Mouse (Mus musculus) kidney, postnatal 0 days (tissue): ENCODE measurements around the gene 4933428G20Rik. TPM values are rescaled to one million over a fixed set of nuclear protein-coding genes. Genes with fewer than 3 reads are reported as not detected.
A peak's percentile ranks its signal among the peaks of the same experiment; 100 is the strongest.

Experiments
- ATAC-seq: fragments of 200-750 bp; cut with Nextera tagmentation; replicated peaks from 2 replicates; pipeline ENCODE4 v1.8.0; 2017; ENCODE audit warnings: low read depth, moderate number of reproducible peaks, moderate TSS enrichment, moderate library complexity; ENCODE audit not compliant: low FRiP score
- DNase-seq: peaks from one replicate; pipeline ENCODE4 v3.0.0-alpha.2; 2016; ENCODE audit warnings: low spot score
- H3K27ac ChIP-seq: fragments of 300-500 bp; sonication (generic); 2 replicates; pipeline ENCODE4 v1.5.1; 2014; ENCODE audit warnings: mild to moderate bottlenecking
- H3K27me3 ChIP-seq: fragments of 300-500 bp; sonication (generic); 2 replicates; pipeline ENCODE4 v1.6.1; 2014; ENCODE audit warnings: low read length, mixed read lengths; ENCODE audit not compliant: insufficient read depth
- H3K36me3 ChIP-seq: fragments of 300-500 bp; sonication (generic); 2 replicates; pipeline ENCODE4 v1.6.1; 2014; ENCODE audit warnings: low read length, mixed read lengths; ENCODE audit not compliant: insufficient read depth
- H3K4me1 ChIP-seq: fragments of 300-500 bp; sonication (generic); replicated peaks from 2 replicates; pipeline ENCODE4 v1.6.1; 2014; ENCODE audit warnings: antibody characterized with exemption, low read length, mixed read lengths; ENCODE audit not compliant: insufficient read depth
- H3K4me2 ChIP-seq: fragments of 300-500 bp; sonication (generic); 2 replicates; pipeline ENCODE4 v1.6.1; 2014; ENCODE audit warnings: mild to moderate bottlenecking, low read length, moderate library complexity, mixed read lengths
- H3K4me3 ChIP-seq: fragments of 300-500 bp; sonication (generic); replicated peaks from 2 replicates; pipeline ENCODE4 v1.5.1; 2014; ENCODE audit warnings: low read depth, low read length
- H3K9ac ChIP-seq: fragments of 300-500 bp; sonication (generic); 2 replicates; pipeline ENCODE4 v1.6.1; 2014; ENCODE audit warnings: low read depth, low read length
- H3K9me3 ChIP-seq: fragments of 300-500 bp; sonication (generic); replicated peaks from 2 replicates; pipeline ENCODE4 v1.6.1; 2016; ENCODE audit warnings: low read length, inconsistent platforms, mixed read lengths
- CTCF ChIP-seq: IDR thresholded peaks from 2 replicates; pipeline ENCODE4 v1.5.1; 2016; ENCODE audit warnings: antibody characterized with exemption, low read depth, mild to moderate bottlenecking, moderate library complexity
- WGBS: fragments of 180-500 bp; shearing (Covaris S2); extraction: QIAGEN DNeasy Blood & Tissue Kit; methylation state at CpG from one replicate; pipeline ENCODE4 v1.1.7; 2014; 5-methylcytosine and 5-hydroxymethylcytosine counted together
- polyA plus RNA-seq: library from polyadenylated mRNA; unstranded; fragments of >200 nt; fragmentation: Nextera tagmentation; extraction: Ambion mirVana; gene quantifications from 2 replicates; pipeline ENCODE4 v1.2.1, GENCODE M21; 2015

The 4933428G20Rik gene
- 0.08 and 0.28 TPM in 2 replicates for polyA plus RNA-seq

DNA sequence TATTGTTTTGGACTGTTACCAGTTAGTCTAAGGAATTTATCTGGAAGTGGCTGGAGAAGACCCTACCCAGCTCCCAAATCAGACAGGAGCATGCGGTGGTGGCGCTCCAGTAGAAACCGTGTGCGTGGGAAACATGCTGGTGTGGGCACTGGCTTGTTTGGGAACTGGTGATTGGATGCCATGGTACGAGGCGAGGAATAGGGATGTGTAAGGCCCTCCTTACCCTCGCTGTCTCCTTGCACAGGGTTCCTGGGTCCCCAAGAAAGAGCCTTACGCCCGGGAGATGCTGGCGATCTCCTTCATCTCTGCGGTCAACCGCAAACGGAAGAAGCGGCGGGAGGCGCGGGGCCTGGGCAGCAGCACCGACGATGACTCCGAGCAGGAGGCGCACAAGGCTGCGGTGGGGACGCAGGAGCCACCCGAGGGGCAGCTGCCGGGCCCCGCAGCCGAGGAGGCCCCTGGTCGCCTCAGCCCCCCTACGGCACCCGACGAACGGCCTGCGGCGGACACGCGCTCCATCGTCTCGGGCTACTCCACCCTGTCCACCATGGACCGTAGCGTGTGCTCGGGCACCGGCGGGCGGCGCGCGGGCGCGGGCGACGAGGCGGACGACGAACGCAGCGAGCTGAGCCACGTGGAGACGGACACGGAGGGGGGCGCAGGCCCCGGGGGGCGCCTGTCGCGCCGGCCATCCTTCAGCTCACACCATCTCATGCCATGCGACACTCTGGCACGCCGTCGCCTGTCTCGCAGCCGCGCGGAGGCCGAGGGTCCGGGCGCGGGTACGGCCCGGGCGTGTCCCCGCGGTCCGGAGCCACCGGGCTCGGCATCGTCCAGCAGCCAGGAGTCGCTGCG, at the start of gene 4933428G20Rik:
Gene 4933428G20Rik (minus strand): TSS at position 476 of the 855 bp plus-strand sequence.
- Histone ChIP-seq H3K9ac (no peak within 1 kb of the TSS), H3K36me3 (peaks cover 14% of the 10 kb centered on the region), H3K4me1 (0 out of 2 replicates have a peak, but pooled peaks cover 11% of the 10 kb centered on the region), H3K9me3 (no peaks in the 10 kb centered on the region), H3K27me3 (0 out of 2 replicates have a peak, but pooled peaks cover 4% of the 10 kb centered on the region), H3K27ac (no peak within 1 kb of the TSS), H3K4me3 (peak within 1 kb of the TSS; percentile 27), H3K4me2 (peak within 1 kb of the TSS; percentile 50)
- 27% methylated on average over 78 of the region's 88 CpGs for WGBS
- DNase-seq (no peak), ATAC-seq (no peak)
- TF ChIP-seq CTCF: no peak

DNA sequence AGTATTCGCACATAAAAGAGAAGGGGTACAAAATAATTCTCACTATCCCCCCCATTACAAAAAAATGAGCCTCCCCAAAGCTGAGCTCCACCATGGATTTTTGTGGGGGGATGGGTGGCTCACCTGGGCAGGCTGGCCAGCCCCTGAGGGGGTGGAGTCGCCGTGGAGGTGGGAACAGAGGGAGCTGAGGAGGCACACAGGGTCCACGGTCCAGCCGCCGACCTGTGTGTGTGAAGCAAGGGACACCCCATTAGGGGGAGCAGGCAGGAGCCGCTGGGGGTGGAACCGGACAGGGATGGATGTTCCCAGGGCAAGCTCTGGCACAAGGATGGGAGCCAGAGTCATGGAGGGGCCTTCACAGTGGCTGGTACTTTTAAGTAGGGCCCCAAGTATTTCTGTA, 48.6 kb upstream of the 4933428G20Rik start:
- H3K4me3 ChIP-seq: no peak overlapping the region
- DNase-seq (no peak), ATAC-seq (no peak)
- no peaks in the 10 kb centered on the region for H3K36me3 ChIP-seq
- peaks cover 31% of the 10 kb centered on the region for H3K27me3 ChIP-seq
- no peak overlapping the region for H3K4me2 ChIP-seq
- TF ChIP-seq CTCF: no peak
- WGBS: 59% methylated on average over 8 of the region's 8 CpGs
- H3K9ac ChIP-seq: no peak overlapping the region
- H3K4me1 ChIP-seq: peaks cover 16% of the 10 kb centered on the region; the same call in 1 of the 2 replicates
- H3K27ac ChIP-seq: no peak overlapping the region
- no peaks in the 10 kb centered on the region for H3K9me3 ChIP-seq

DNA sequence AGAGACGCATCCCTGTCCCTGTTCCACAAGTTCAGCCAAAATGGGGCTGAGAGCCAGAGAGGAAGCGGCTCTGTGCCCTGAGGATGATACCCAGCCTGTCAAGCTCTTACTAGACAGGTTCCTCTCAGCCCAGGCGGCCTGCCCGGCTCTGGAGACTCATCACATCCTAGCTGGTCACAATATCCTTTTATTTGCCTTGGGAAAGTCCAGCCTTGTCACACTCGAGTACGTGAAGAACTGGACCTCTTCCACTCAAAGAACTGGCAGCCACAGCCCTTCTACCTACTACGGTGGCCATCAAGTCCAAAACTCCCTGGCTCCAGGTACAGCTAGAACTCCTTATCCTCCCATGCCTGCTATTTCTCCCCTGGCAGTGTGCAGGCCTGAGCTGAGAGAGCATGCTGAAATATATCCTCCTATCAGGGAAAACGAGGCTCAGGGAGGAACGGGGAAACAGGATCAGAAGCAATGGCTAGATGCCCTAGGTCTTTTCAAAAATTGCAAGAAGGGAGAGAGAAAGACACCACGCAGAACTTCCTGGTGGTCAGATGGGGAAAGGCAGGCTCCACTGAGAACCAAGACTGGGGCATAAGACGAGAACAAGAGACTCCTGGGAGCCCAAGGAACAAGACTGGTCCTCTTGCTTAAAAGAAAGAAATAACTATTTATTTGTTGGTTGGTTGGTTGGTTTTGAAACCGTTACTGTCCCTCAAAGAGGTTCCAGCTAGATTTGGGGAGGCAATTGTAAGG, 48.0 kb upstream of the 4933428G20Rik start:
- Histone ChIP-seq H3K36me3 (no peaks in the 10 kb centered on the region), H3K4me2 (no peak overlapping the region), H3K4me3 (no peak overlapping the region), H3K9ac (no peak overlapping the region), H3K4me1 (peaks cover 16% of the 10 kb centered on the region; the same call in 1 of the 2 replicates), H3K27me3 (peaks cover 31% of the 10 kb centered on the region), H3K27ac (no peak overlapping the region), H3K9me3 (no peaks in the 10 kb centered on the region)
- no peak for ATAC-seq
- WGBS: 67% methylated on average over 12 of the region's 12 CpGs
- DNase-seq: no peak
- no peak for TF ChIP-seq CTCF

DNA sequence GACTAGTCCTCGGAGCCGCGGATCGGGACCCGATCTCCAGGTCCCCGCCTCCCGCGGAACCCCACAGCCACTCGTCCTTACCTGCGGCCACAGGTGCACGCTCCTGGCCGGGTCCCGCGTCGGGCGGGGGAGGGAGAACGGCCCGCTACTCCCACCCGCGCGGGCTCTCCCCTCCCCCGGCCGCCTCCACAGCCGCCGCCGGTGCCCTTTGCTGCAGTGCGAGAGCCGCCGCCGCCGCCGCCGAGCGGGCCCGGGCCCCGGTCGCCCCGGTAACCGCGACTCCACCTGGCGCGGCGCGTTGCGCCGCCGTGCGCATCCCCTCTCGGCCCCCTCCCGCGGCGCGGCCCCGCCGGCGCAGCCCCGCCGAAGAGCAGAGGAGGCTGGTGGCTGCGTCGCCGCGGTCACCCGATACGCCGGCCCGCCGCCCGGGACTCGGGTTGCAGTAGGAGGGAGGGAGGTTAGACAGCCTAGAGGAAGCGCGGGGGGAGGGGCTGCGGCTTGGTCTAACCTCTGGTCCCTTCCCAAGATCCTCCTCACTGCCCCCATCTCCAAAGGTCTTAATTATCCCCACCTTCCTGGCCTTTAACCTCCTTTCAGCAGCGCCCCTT, 46.8 kb upstream of the 4933428G20Rik start:
- Histone ChIP-seq H3K9me3 (no peaks in the 10 kb centered on the region), H3K27ac (no peak overlapping the region), H3K4me3 (peak overlapping the region; percentile 60), H3K36me3 (no peaks in the 10 kb centered on the region), H3K4me2 (peak overlapping the region; percentile 95), H3K4me1 (peaks cover 15% of the 10 kb centered on the region; the same call in 1 of the 2 replicates), H3K27me3 (peaks cover 27% of the 10 kb centered on the region), H3K9ac (peak overlapping the region; percentile 49)
- DNase-seq: peak; percentile 76
- ATAC-seq: peak; percentile 22; the same call in 1 of the 2 replicates
- no peak for TF ChIP-seq CTCF
- 2% methylated on average over 49 of the region's 73 CpGs for WGBS

DNA sequence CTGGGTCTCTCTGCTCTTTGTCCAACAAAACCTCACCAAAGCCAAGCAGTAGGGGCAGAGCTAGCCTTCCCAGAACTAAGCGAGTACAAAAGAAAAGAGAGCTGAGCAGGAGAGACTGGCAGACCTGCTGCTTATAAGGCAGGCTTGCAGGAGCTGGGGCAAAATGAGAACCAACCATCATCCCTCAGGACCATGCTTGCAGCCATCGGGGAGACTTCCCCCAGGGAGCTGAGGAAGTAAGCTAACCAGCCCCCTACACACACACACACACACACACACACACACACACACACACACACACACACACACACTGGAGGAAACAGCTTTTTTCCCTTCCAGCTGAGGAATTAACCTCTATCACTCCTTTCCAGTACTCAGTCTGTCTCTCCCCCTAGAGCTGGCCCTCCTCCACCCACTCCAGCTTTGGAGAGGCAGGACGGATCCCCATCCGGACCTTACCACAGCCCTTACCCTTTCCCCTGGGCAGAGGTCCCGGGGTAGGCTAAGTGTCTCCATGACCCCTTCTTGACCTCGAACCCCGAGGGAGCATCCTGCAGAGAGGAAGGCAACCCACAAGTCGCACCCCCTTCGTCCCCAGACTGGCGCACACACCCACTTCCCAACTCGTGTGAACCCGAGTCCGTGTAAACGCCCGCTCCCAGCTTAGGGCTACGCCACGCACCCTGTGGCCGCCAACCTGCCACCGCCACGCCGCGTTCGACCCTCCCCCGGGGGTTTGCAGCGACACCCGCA, 45.8 kb upstream of the 4933428G20Rik start:
- Histone ChIP-seq H3K27ac (no peak overlapping the region), H3K4me3 (peak overlapping the region; percentile 60), H3K4me1 (peaks cover 13% of the 10 kb centered on the region; the same call in 1 of the 2 replicates), H3K9ac (peak overlapping the region; percentile 49), H3K27me3 (peaks cover 20% of the 10 kb centered on the region), H3K9me3 (no peaks in the 10 kb centered on the region), H3K36me3 (no peaks in the 10 kb centered on the region), H3K4me2 (peak overlapping the region; percentile 95)
- no peak for TF ChIP-seq CTCF
- ATAC-seq: peak; percentile 12; the same call in 1 of the 2 replicates
- WGBS: 5% methylated on average over 25 of the region's 26 CpGs
- no peak for DNase-seq
